9 mouse cellular contexts compared by ENCODE assay signal in genomic region chr17:34643944-34644343, GRCm38 (mm10). TPM values are rescaled to one million over a fixed set of nuclear protein-coding genes. Genes with fewer than 3 reads are reported as not detected.
A peak's percentile ranks its signal among the peaks of the same experiment; 100 is the strongest.
DNase-seq lines count a peak whose midpoint lies in the region; ATAC-seq and TF ChIP-seq lines count a peak whose summit lies in the region.
"Had no signal": no experiment of that assay in that cellular context is flagged by ENCODE, and none has a peak within 500 bp of the region (broad histone marks: within the 10 kb centered on the region; RNA-seq: fewer than 3 reads in every experiment).

No protein-coding gene starts in this region.

- no peak for TF ChIP-seq CTCF in hindbrain, postnatal 0 days (IDR thresholded peaks at IDR 0.05; ENCODE audit: low read depth)

- no peak overlapping the region for H3K4me2 ChIP-seq in hindbrain, postnatal 0 days (ENCODE audit: low read depth, low read length)

- H3K9ac ChIP-seq in hindbrain, postnatal 0 days (replicated peaks; ENCODE audit: low read length) = no peak overlapping the region

- no peaks in the 10 kb centered on the region for H3K27me3 ChIP-seq in hindbrain, postnatal 0 days (ENCODE audit: insufficient read depth, low read length)

- peak; percentile 18 for DNase-seq in kidney, adult 18-20 months
- no peak for DNase-seq in kidney, postnatal 36 days
- DNase-seq in NIH3T3 (ENCODE audit: low read depth) = peak; percentile 82
- peak; percentile 76 to 79 for DNase-seq in cerebellum, adult 18-20 months
- no peak for DNase-seq in hindbrain, postnatal 0 days (ENCODE audit: low spot score)
- DNase-seq in frontal cortex, postnatal 25 days (ENCODE audit: low spot score in 2 of 2) = no peak
- no peak for DNase-seq in thymus, postnatal 10 days (ENCODE audit: low spot score in 2 of 2)

- no peak for ATAC-seq in hindbrain, postnatal 0 days

- 84% methylated on average over 10 of the region's 10 CpGs for WGBS in hindbrain, postnatal 0 days

- H3K9me3 ChIP-seq in hindbrain, postnatal 0 days (ENCODE audit: low read length) = no peaks in the 10 kb centered on the region
- H3K9me3 ChIP-seq: G1E had no signal

- 0 out of 2 replicates have a peak, but pooled peaks cover under 1% of the 10 kb centered on the region for H3K36me3 ChIP-seq in hindbrain, postnatal 0 days (ENCODE audit: insufficient read depth, low read length)

- H3K27ac ChIP-seq in hindbrain, postnatal 0 days = peak overlapping the region; percentile 41; the same call in 1 of the 2 replicates

- peaks cover 19% of the 10 kb centered on the region for H3K4me1 ChIP-seq in hindbrain, postnatal 0 days (ENCODE audit: insufficient read depth, low read length)

- H3K4me3 ChIP-seq in hindbrain, postnatal 0 days (ENCODE audit: low read length) = no peak overlapping the region

RNA-seq across cellular contexts. Expression of gene Fkbpl, which starts 0.6 kb away (rescaled TPM):
- total RNA-seq in hindbrain, postnatal 0 days (2014; rRNA removed) = 4.9 and 6.1 TPM in 2 replicates
- 10.4 and 11.8 TPM in 2 replicates for polyA plus RNA-seq in hindbrain, postnatal 0 days (2015; fragmentation: Nextera tagmentation; extraction: Ambion mirVana)

RNA-seq across cellular contexts. Expression of gene Atf6b, which starts 3.0 kb away (rescaled TPM):
- total RNA-seq in hindbrain, postnatal 0 days (2014; rRNA removed) = 53.6 and 70.6 TPM in 2 replicates
- 74.2 and 78.2 TPM in 2 replicates for polyA plus RNA-seq in hindbrain, postnatal 0 days (2015; fragmentation: Nextera tagmentation; extraction: Ambion mirVana)

RNA-seq across cellular contexts. Expression of gene Prrt1, which starts 14.6 kb away (rescaled TPM):
- total RNA-seq in hindbrain, postnatal 0 days (2014; rRNA removed) = 7.5 and 8.1 TPM in 2 replicates
- polyA plus RNA-seq in hindbrain, postnatal 0 days (2015; fragmentation: Nextera tagmentation; extraction: Ambion mirVana) = 7.3 and 7.9 TPM in 2 replicates
- total RNA-seq: G1E; liver, adult 2 months had no signal
- polyA plus RNA-seq: G1E had no signal

RNA-seq across cellular contexts. Expression of gene Ppt2, which starts 15.6 kb away (rescaled TPM):
- total RNA-seq in hindbrain, postnatal 0 days (2014; rRNA removed) = 33.6 and 42.3 TPM in 2 replicates
- 17.9 and 20.0 TPM in 2 replicates for polyA plus RNA-seq in hindbrain, postnatal 0 days (2015; fragmentation: Nextera tagmentation; extraction: Ambion mirVana)

RNA-seq across cellular contexts. Expression of gene Tnxb, which starts 26.4 kb away (rescaled TPM):
- total RNA-seq in hindbrain, postnatal 0 days (2014; rRNA removed) = 3.1 and 4.0 TPM in 2 replicates
- polyA plus RNA-seq in hindbrain, postnatal 0 days (2015; fragmentation: Nextera tagmentation; extraction: Ambion mirVana) = 0.16 and 0.28 TPM in 2 replicates
- polyA plus RNA-seq: G1E had no signal

Comparison
In these comparisons a context has a peak if more than half of its experiments do, and no peak if none do; other contexts are left out.
1. DNase-seq: peak in kidney, adult 18-20 months (single experiment), NIH3T3 (single experiment) and cerebellum, adult 18-20 months (2 of 2); none in kidney, postnatal 36 days (0 of 2), hindbrain, postnatal 0 days (single experiment), frontal cortex, postnatal 25 days (0 of 2) and thymus, postnatal 10 days (0 of 2).